Mouse (Mus musculus) limb, embryonic 12.5 days (tissue): ENCODE data around the gene Exosc9. TPM values are rescaled to one million over a fixed set of nuclear protein-coding genes. Genes with fewer than 3 reads are reported as not detected.

ENCODE experiments used
- ATAC-seq: fragments of 200-750 bp; cut with Nextera tagmentation; 2 replicates; pipeline ENCODE4 v1.8.0; 2017; ENCODE audit warnings: low read depth, moderate TSS enrichment; ENCODE audit not compliant: insufficient number of reproducible peaks, insufficient read depth, low FRiP score, low TSS enrichment
- H3K27ac ChIP-seq: fragments of 300-500 bp; sonication (generic); 2 replicates; pipeline ENCODE4 v1.5.1; 2016; ENCODE audit warnings: mild to moderate bottlenecking, moderate library complexity
- H3K27me3 ChIP-seq: fragments of 300-500 bp; sonication (generic); 2 replicates; pipeline ENCODE4 v1.6.1; 2016; ENCODE audit warnings: mild to moderate bottlenecking, moderate library complexity
- H3K36me3 ChIP-seq: fragments of 300-500 bp; sonication (generic); 2 replicates; pipeline ENCODE4 v1.6.1; 2016; ENCODE audit warnings: mild to moderate bottlenecking, moderate library complexity
- H3K4me1 ChIP-seq: fragments of 300-500 bp; sonication (generic); replicated peaks from 2 replicates; pipeline ENCODE4 v1.6.1; 2016
- H3K4me2 ChIP-seq: fragments of 300-500 bp; sonication (generic); 2 replicates; pipeline ENCODE4 v1.6.1; 2016; ENCODE audit warnings: mild to moderate bottlenecking, moderate library complexity
- H3K4me3 ChIP-seq: fragments of 300-500 bp; sonication (generic); replicated peaks from 2 replicates; pipeline ENCODE4 v1.5.1; 2016; ENCODE audit warnings: mild to moderate bottlenecking
- H3K9ac ChIP-seq: fragments of 300-500 bp; sonication (generic); replicated peaks from 2 replicates; pipeline ENCODE4 v1.6.1; 2016; ENCODE audit warnings: mild to moderate bottlenecking, moderate library complexity
- H3K9me3 ChIP-seq: fragments of 300-500 bp; sonication (generic); 2 replicates; pipeline ENCODE4 v1.6.1; 2016; ENCODE audit warnings: mild to moderate bottlenecking, moderate library complexity
- WGBS: fragments of 180-500 bp; shearing (Covaris S2); methylation state at CpG from one replicate; pipeline ENCODE4 v1.1.7; 2016; 5-methylcytosine and 5-hydroxymethylcytosine counted together
- polyA plus RNA-seq: library from polyadenylated mRNA; unstranded; fragments of >200 nt; fragmentation: Nextera tagmentation; extraction: Ambion mirVana; gene quantifications from 2 replicates; pipeline ENCODE4 v1.2.1, GENCODE M21; 2016

Exosc9 gene
- polyA plus RNA-seq, 1 experiment from 2014 or later = 69.9 TPM

DNA sequence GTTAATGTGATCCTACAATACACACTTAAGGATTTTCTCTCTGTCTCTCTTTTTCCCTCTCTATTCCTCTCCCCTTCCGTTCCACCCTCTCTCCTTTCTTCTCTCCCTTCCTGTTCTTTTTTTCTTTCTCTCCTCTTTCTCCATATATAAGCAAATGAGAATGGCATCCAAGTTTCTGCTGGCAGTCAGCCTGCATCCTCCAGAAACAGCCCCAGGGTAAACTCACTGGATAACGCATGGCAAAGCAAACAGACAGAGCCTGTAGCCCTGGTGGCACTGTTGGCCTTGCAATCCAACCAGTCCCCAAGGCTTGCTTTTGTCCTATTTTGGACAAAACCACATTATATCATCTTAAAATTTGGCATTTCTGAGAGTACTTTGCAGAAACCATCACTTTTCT lies 21.2 kb upstream of the Exosc9 start:
- H3K4me3 ChIP-seq = no peak overlapping the region
- WGBS = 38% methylated on average over 2 of the region's 2 CpGs
- H3K9me3 ChIP-seq = no peaks in the 10 kb centered on the region
- no peak overlapping the region for H3K27ac ChIP-seq
- H3K36me3 ChIP-seq = no peaks in the 10 kb centered on the region
- H3K27me3 ChIP-seq = peaks cover 11% of the 10 kb centered on the region; the same call in 1 of the 2 replicates
- H3K4me2 ChIP-seq = no peak overlapping the region
- peaks cover 14% of the 10 kb centered on the region for H3K4me1 ChIP-seq
- no peak overlapping the region for H3K9ac ChIP-seq
- no peak for ATAC-seq

DNA sequence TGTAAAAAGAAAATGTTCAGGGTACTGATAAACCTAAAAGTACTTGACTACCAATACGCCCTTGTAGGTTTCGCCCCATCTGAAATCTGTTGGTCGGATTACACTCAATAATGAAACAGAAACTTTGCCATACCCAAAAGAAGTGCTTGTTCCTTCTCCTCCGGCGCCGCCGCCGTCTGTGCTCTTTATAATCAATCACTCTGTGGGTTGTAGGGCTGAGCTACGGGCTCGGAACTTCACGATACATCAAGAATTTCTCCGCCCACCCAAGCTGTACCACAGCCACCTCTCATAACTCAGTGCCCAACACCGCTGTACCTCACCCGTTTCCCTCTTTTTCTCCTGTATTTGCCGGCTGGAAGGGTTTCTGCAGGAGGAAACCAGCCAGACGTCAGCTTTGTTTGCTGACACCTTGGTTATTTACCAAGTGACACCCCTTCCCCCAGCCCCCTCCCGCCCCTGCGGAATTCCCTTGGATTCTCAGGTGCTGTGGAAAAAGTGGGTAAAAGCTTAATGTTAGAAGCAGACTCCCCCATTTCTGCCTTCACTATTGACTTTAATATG lies 20.3 kb upstream of the Exosc9 start:
- peak overlapping the region; percentile 42 for H3K9ac ChIP-seq
- 8% methylated on average over 18 of the region's 18 CpGs for WGBS
- H3K27me3 ChIP-seq = peaks cover 11% of the 10 kb centered on the region; the same call in 1 of the 2 replicates
- H3K4me2 ChIP-seq = peak overlapping the region; percentile 63
- H3K4me1 ChIP-seq = peaks cover 14% of the 10 kb centered on the region
- H3K27ac ChIP-seq = no peak overlapping the region
- peak overlapping the region; percentile 37 for H3K4me3 ChIP-seq
- H3K36me3 ChIP-seq = no peaks in the 10 kb centered on the region
- 0 out of 2 replicates have a peak, but pooled peaks have one; percentile 20 for ATAC-seq
- H3K9me3 ChIP-seq = no peaks in the 10 kb centered on the region

DNA sequence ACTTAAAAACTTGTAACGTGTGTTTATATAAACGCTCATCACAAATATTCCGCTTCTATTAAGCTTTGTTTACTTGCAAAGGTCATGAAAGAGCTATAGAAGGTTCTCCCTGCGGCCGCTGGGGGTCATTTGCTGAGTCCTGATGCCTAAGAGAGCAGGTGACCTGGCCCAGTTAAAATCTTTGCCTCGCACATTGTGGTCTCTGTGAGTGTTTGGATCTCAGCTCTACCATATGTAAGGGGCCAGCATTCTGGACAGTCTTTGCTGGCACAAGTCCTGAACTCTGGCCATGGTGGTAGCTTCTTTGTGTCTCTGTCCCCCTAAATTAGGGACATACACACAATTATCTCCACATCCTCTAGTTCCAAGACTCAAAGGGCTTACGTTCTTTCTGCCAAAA lies 19.7 kb upstream of the Exosc9 start:
- WGBS = 29% methylated on average over 7 of the region's 7 CpGs
- Histone ChIP-seq H3K4me1 (peaks cover 14% of the 10 kb centered on the region), H3K27me3 (peaks cover 11% of the 10 kb centered on the region; the same call in 1 of the 2 replicates), H3K4me3 (no peak overlapping the region), H3K27ac (0 out of 2 replicates have a peak overlapping the region, but pooled peaks have one; percentile 0), H3K9ac (no peak overlapping the region), H3K4me2 (peak overlapping the region; percentile 63), H3K36me3 (no peaks in the 10 kb centered on the region), H3K9me3 (no peaks in the 10 kb centered on the region)
- ATAC-seq = no peak

DNA sequence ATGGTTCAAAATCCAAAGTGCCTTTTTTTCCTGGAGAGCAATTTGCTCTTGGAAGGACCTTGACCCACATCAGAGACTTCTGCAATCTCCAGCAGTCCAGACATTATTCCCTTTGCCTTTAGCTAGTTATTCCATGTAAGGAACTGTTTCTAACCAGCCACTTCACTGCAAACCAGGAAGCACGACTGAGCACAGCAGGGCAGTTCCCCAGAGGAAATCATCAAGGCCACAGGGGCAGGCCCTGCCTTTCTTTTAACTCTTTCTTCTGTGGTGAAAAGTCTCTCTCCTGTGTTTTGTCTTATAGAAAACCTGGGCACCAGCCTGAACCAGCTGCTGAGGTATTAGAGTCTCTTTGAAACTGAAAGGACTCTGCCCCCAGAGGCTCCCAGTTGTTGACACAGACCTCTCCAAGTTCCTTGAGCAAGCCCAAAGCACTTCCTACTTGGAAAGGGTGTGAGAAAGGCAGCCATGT lies 19.2 kb upstream of the Exosc9 start:
- Histone ChIP-seq H3K27me3 (peaks cover 11% of the 10 kb centered on the region; the same call in 1 of the 2 replicates), H3K36me3 (no peaks in the 10 kb centered on the region), H3K9ac (no peak overlapping the region), H3K4me2 (0 out of 2 replicates have a peak overlapping the region, but pooled peaks have one; percentile 63), H3K9me3 (no peaks in the 10 kb centered on the region), H3K4me3 (no peak overlapping the region), H3K4me1 (peaks cover 14% of the 10 kb centered on the region), H3K27ac (0 out of 2 replicates have a peak overlapping the region, but pooled peaks have one; percentile 0)
- no peak for ATAC-seq
- WGBS = 3% methylated on average over 1 of the region's 1 CpGs

DNA sequence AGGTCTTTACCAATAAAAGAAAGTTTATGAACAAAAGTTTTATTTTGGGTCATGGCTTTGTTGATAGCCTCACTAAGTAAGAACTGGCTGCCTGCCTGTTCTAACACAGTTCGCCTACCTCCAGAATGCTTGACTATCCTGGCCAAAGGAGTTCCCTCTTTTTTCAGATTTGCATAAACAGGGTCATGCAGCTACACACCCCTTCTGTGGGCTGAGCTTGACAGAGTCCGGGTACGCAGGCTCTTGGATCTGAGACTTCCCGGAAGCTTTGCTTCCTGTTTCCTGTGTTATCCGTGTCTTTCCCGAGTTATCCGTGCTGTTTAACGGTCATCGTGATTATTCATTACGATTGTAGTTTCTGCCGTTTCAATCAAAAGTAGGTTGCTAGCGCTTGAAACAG lies 16.4 kb upstream of the Exosc9 start:
- peaks cover 7% of the 10 kb centered on the region; the same call in 1 of the 2 replicates for H3K27me3 ChIP-seq
- H3K9me3 ChIP-seq = no peaks in the 10 kb centered on the region
- WGBS = 88% methylated on average over 12 of the region's 12 CpGs
- H3K36me3 ChIP-seq = no peaks in the 10 kb centered on the region
- H3K4me3 ChIP-seq = no peak overlapping the region
- no peak overlapping the region for H3K27ac ChIP-seq
- no peak overlapping the region for H3K4me2 ChIP-seq
- H3K9ac ChIP-seq = no peak overlapping the region
- peaks cover 14% of the 10 kb centered on the region for H3K4me1 ChIP-seq
- no peak for ATAC-seq

DNA sequence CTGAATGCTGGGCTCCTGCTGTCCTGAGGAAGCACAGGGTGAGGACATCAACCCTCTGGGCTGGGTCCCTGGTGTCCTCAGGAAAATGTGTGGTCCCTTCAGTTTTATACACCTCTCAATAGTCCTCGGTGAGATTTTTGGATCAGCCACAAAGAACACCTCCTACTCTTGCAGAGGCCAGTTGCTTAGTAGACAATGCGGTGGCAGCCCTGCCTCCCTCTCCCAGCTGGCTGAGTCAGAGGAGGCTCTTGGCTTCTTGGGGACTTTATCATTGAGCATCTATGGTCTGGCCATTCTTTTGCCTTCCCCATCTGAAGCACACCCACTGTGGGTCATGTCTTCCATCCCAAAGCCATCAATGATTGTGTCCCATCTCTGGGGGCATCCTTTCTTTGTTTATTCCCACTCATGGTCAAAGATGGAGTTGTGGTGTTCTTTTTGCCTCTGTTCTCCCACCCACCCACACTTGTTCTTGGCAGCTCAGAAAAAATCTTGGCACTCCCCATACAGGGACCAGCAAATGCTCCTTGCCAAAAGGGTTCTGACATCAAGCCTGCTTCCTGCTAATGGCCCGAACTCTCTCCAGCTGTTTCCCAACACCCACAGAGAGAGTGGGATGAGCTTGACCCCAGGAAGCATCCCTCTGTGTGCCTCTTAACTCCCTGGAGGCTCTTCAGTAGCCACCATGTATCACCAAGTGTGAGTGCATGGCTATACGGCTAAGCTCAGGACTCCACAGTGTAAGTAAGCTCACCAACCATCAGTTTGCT lies 14.5 kb upstream of the Exosc9 start:
- Histone ChIP-seq H3K27ac (no peak overlapping the region), H3K9ac (no peak overlapping the region), H3K4me2 (no peak overlapping the region), H3K36me3 (no peaks in the 10 kb centered on the region), H3K9me3 (no peaks in the 10 kb centered on the region), H3K27me3 (peaks cover under 1% of the 10 kb centered on the region; the same call in 1 of the 2 replicates), H3K4me3 (no peak overlapping the region), H3K4me1 (peaks cover 4% of the 10 kb centered on the region; the same call in 1 of the 2 replicates)
- ATAC-seq = no peak
- 80% methylated on average over 4 of the region's 4 CpGs for WGBS

DNA sequence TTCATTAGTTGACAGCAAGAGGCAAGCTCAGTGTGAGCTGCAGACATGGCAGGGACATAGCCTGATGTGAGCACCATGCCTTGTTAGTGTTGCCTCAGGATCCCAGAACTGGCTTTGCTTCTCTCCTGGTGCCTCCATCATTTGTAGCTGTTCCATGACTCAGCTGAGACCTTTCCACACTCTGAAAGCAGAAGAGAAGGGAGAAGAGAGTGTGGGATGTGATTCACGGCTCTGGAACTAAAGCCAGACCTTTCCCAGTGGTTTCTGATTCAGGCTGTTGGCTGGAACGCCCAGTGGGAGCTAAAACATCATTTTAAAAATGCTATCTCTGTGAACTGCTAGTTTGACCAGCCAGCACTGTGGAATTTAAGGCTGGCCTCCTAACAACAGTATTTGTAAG lies 11.7 kb upstream of the Exosc9 start:
- H3K4me2 ChIP-seq = no peak overlapping the region
- H3K27me3 ChIP-seq = no peaks in the 10 kb centered on the region
- H3K9me3 ChIP-seq = no peaks in the 10 kb centered on the region
- H3K27ac ChIP-seq = no peak overlapping the region
- ATAC-seq = no peak
- no peak overlapping the region for H3K9ac ChIP-seq
- 65% methylated on average over 2 of the region's 2 CpGs for WGBS
- no peak overlapping the region for H3K4me3 ChIP-seq
- no peaks in the 10 kb centered on the region for H3K4me1 ChIP-seq
- H3K36me3 ChIP-seq = no peaks in the 10 kb centered on the region

DNA sequence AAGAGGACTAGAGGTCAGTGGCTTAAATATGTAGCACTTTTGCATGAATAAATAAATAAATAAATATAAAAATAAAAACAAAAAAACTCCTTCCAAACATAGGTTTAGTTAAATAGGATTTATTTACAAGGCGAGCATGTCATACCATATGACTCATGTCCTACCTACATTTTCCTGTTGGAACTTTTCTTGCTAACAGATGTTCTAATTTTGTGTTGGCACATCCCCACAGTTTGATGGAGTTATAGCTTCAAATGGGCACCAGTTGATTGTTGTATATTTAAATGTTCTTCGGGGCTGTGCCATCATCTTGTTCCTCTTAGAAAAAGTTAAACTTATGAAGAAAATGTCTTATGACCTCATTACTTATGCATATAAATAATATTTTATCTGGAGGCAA lies 11.0 kb upstream of the Exosc9 start:
- no peak overlapping the region for H3K4me2 ChIP-seq
- no peaks in the 10 kb centered on the region for H3K27me3 ChIP-seq
- no peaks in the 10 kb centered on the region for H3K4me1 ChIP-seq
- no peak overlapping the region for H3K9ac ChIP-seq
- no peak overlapping the region for H3K4me3 ChIP-seq
- H3K27ac ChIP-seq = no peak overlapping the region
- no peaks in the 10 kb centered on the region for H3K36me3 ChIP-seq
- ATAC-seq = no peak
- WGBS = 86% methylated on average over 2 of the region's 2 CpGs
- no peaks in the 10 kb centered on the region for H3K9me3 ChIP-seq

DNA sequence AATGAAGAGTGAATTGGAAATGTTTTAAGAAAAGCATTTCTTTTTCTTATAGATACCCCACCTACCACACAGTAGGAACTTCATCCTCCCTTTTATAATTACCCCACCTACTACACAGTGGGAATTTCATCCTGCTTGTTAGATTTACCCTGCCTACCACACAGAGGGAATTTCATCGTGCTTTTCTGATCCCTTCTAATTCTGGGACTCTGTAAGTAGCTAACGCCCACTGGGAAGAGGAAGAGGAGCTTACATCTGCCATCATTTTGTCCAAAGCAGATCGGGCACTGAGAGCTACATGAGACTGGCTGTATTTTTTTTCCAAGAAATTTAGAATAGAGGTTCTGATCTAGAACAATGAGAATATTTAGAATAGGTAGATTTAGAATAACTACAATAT lies 7.4 kb upstream of the Exosc9 start:
- H3K27ac ChIP-seq = no peak overlapping the region
- no peak overlapping the region for H3K4me3 ChIP-seq
- no peaks in the 10 kb centered on the region for H3K4me1 ChIP-seq
- no peak overlapping the region for H3K4me2 ChIP-seq
- H3K9ac ChIP-seq = no peak overlapping the region
- H3K36me3 ChIP-seq = no peaks in the 10 kb centered on the region
- WGBS = 77% methylated on average over 3 of the region's 3 CpGs
- H3K27me3 ChIP-seq = no peaks in the 10 kb centered on the region
- no peaks in the 10 kb centered on the region for H3K9me3 ChIP-seq
- no peak for ATAC-seq

DNA sequence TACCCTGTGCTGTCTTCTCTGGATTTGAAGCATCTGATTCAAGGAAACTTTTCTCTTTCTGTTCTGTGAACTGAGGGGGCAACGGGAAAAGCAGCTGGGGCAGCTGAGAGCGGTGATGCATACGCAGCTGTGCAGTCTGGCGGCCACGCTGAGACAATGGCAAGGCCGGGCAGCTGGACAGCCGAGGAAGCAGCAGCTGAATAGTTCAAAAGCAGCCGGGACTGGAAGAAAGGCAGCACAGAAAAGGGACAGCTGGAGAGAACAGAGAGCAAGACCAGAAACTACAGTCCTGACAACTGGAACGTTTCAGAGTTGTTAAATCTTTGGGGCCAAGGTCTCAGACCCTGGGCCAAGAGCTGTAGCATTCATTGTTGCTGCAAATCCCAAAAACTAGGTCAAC lies 1.1 kb upstream of the Exosc9 start:
- WGBS = 64% methylated on average over 9 of the region's 9 CpGs

DNA sequence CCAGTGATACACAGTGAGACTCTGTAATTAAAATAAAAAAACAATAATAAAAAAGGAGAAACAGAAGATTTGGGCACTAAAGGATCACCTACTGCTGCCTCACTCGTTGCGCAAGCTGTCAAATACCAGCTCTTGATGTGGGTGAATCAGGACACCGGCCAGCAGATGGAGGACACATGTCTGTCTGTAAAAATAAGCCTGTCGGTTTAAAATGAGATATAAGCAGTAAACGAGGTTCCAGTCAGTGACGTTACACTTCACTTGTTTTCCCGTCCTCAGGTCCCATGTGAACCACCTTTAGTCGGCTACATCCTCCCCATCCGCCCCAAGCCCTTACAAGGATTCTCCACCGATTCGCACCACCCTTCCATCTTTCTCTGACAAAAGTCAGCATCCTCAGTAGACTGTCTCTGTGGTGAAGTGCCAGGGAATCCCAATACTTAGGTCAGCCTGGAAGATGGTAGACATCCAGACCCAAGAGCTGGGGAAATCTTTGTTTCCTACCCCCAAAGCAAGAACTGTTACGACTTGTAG lies 488 bp upstream of the Exosc9 start:
- peak; percentile 28; the same call in 1 of the 2 replicates for ATAC-seq
- Histone ChIP-seq H3K4me1 (peaks cover 6% of the 10 kb centered on the region; the same call in 1 of the 2 replicates), H3K4me2 (peak overlapping the region; percentile 73), H3K9ac (peak overlapping the region; percentile 75), H3K4me3 (peak overlapping the region; percentile 91), H3K36me3 (peaks cover 32% of the 10 kb centered on the region), H3K9me3 (no peaks in the 10 kb centered on the region), H3K27ac (no peak overlapping the region), H3K27me3 (no peaks in the 10 kb centered on the region)
- WGBS = 21% methylated on average over 12 of the region's 12 CpGs

More for the DNA sequence above, 1.1 kb upstream of the Exosc9 start:
- Histone ChIP-seq H3K36me3 (peaks cover 26% of the 10 kb centered on the region), H3K9ac (no peak overlapping the region), H3K4me2 (peak overlapping the region; percentile 73), H3K27me3 (no peaks in the 10 kb centered on the region), H3K4me3 (0 out of 2 replicates have a peak overlapping the region, but pooled peaks have one; percentile 91), H3K9me3 (no peaks in the 10 kb centered on the region), H3K4me1 (peaks cover 6% of the 10 kb centered on the region; the same call in 1 of the 2 replicates), H3K27ac (no peak overlapping the region)
- no peak for ATAC-seq
